Mouse (Mus musculus) erythroid progenitor cell, adult 5-6 weeks (primary cell): ENCODE results near the gene Thap8. TPM values are rescaled to one million over a fixed set of nuclear protein-coding genes. Genes with fewer than 3 reads are reported as not detected.

Source experiments
- ATAC-seq: replicated peaks from 2 replicates; pipeline ENCODE4 v1.8.0; 2016; ENCODE audit warnings: moderate number of reproducible peaks, mild to moderate bottlenecking, moderate TSS enrichment, inconsistent platforms; ENCODE audit not compliant: poor library complexity, low FRiP score, severe bottlenecking
- total RNA-seq, 2 experiments: library from RNA; stranded (forward) in 1 of 2; stranded (reverse) in 1 of 2; fragments of 150-400 nt in 1 of 2; fragments of 186-747, 209-891 nt in 1 of 2; gene quantifications; 2 replicates each; pipeline versions ENCODE4 v1.2.3 to v1.2.4; 2015 to 2017; ENCODE audit warnings: low replicate concordance in 2 of 2

The Thap8 gene
- total RNA-seq, 2 experiments from 2014 or later: not detected

DNA sequence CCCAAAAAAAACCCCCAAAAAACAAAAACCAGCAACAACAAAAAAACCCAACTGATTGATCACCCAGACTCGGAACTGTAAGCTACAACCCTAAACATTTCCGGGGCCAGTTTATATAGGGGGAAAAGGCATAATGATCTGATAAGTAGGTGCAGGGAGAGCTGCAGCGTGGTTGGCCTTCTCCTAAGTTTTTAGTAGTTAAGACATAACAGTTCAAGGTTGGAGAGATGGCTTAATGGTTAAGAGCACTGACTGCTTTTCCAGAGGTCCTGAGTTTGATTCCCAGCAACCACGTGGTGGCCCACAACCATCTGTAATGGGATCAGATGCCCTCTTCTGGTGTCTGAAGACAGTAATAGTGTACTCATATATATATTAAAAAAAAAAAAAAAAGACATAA, 1.6 kb downstream of the Thap8 start:
- no peak for ATAC-seq

DNA sequence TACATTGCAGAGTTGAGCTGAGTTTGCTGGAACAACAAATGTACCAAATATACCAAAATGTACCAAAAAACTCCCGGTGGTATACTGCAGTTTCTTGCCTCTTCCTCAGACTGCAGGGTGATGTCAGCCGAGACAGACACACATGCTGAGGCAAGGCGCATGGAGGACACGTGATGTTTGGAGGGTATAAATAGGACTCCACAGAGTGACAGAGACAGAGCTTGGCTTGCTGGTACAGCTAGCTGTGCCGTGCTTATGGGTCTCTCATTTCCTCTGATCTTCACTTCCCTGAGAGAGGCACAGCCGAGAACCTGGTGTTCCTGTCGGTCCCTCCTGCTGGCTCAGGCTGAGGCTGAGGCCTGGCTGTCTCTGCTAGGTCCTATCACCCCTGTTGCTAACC, 2.8 kb downstream of the Thap8 start:
- ATAC-seq: no peak

DNA sequence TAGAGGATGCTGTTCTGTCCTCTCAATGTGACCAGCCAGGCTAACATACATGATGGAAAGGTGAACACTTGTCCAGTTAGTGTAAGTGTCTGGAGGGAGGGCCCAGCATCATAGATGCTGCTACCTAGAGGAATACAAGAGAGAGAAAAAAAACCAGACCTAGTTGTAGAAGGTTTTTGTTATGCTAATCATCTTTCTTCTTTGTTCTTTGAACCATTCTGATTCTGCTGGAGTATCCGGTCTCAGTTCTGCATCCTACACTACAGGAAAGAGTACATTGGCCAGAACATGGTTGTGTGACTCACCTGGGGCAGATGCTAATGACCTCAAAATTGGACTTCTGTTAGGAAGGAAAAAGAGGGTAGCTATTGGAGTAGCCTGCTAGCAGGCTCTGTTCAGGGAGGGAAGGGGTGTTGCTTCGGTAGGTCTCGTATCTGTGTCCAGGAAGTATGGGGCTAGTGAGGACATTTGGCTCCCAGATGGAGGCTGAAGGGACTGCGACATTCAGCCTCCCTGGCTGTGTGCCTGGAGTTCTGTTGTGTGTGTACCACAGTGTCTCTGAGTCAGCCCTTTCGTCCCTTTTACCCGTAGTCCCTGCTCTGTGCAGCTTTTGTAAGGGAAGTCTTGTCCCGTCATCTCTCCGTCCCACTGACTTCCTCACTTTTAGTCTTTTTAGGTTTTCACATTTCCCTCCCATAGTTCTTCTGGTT, 7.0 kb downstream of the Thap8 start:
- ATAC-seq: no peak

DNA sequence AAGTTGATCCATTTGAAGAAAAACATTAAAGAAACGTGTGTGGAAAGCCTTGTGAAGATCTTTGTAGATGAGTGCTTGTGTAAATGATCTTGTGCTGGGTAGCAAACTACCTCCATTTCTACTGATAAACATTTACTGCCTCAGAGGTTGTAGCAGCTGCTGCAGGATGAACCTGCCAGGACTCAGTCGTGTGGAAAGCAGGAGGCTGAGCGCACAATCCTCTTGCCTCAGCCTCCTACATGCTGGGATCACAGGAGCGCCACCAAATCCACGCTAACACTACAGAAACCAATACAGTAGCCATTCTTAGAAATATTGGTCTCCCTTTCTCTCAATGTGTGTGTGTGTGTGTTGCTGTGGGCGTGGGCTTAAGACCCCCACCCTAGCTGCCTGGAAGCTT, 8.2 kb downstream of the Thap8 start:
- no peak for ATAC-seq

DNA sequence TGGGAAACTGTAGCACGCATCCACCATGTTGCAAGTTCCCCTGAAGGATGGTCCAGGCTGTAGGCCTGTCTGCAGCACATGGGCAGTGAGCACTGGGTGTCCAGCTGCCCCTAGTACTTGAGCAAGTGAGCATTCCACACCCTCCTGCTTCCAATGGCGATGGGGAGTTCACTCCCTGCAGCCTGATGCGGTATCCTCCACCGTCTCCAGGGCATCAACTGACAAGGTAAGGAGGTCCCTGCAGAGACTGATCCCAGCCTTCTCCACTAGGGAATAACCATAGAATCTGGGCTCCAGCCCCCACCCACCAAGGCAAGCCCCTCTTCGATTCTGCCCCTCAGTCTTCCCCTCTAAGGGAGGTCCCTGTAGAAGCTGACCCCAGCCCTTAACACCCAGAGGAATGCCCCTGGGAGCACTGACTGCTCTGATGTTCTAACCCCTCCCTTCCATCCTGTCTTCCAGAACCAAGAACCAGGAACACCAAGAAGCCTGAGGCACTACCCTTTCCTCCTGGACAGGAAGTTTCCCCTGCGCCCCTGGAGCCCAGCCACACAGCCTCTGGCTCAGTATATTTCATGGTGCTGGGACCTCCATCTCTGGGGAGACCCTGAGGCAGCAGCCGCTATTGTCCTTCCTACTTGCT, 9.3 kb downstream of the Thap8 start:
- ATAC-seq: no peak

DNA sequence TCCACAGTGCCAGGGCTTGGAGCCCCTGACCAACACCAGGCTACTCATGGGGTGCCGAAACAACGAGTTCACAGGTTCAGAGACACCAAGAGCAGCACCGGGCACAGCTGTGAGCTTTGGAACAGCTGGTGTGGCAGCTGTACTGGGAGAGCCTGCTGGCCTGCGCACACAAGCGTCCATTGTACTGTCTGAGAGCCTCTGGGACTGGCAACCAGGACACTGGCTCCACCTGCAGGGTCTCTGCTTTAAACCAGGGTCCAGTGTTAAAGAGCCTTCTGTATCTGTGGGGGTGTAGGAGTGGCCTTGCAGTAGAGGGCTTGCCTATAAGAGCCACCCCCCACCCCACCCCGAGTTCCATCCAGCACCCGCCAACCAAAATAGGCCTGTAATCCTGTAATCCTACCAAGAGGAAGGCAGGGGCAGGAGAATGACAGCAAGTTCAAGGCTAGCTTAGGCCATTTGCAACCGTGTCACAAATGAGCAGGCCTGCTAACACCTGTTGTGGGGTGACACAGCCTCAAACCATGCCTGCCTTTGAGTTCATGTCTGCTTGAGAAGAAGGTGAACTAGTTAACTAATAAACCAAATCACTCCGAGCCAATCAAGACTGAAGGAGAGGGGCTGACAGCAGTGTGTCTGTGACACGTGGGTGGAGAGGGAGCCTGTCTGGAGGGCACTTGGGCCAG, 10.0 kb downstream of the Thap8 start:
- no peak for ATAC-seq

DNA sequence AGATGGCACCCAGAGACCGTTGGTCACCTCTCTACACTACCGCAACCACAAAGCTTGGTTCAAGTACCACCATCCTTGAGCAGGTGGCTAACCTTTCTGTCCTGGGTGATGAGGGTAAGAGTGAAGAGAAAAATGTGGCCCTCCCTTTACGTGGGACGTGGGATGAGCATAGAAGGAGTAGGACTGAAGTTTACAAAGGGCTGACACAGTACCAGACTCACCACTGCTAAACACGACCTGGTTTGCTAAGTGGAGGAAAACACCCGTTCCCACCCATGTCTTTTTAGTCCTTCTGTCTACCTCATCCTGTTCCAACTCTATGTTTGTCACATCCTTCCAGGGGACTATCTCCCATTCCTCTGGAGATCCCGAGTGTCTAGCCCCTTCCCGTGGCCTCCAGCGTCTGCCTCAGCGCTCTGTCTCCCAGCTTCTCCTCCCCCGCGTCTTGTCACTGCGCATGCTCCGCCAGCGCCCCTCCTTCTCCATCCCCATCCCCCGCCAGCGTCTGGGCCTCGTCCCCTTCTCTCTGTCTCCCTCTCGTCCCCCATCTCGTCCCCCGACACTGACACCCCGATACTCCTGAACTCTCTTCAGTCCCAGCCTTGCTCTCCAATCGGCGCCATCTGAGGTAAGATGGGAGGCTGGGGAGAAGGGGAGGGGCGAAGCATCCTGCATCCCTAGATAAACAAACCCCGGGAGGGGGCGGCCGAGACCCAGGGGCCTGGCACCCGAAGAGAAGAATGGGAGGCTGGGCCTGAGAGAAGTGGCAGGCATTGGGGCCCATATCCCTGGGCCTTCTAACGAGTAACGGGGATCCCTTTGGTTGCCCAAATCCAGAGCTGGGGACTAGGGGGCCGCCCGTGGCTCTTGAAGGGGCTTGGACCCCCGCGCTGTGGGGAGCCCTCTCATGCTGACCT, 11.6 kb downstream of the Thap8 start, which contains the start of gene Clip3:
Gene Clip3, plus strand, starts transcription at position 514 of the 917 bp plus-strand sequence.
- no peak for ATAC-seq

DNA sequence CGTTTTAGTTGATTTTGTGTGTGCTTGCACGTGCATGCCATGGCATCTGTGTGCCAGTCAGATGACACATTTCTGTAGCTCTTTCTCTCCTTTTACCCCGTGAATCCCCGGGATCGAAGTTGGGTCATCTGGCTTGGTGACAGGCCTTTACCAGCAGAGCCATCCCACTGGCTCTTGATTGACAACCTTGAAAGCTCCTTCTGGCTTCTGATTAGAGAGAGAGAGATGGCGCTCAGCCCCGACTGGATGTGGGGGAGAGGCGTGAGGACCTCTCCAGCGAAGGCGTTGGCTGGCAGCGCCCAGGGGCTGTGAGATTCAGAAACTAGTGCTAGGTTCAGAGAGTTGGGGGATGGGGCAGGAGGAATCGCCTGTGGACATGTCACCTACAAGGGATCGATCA, 13.9 kb downstream of the Thap8 start:
- ATAC-seq: no peak

DNA sequence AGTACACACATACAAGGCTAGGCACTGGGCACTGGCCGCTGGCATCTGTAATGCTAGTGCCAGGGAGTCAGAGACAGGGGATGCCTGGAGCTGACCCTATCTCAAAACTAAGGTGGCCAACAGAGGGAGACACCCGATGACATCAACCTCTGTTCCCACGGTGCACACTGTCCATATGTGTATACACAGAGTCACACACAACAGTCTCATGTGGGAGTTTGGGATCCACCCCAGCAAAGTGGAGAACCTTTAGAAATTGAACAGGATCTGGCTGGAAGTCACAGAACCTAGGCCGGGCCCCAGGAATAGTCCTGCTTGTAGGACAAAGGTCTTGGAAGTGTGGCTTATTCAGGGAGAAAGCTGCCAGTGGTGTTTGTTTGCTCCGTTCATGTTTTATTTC, 14.4 kb downstream of the Thap8 start:
- no peak for ATAC-seq

DNA sequence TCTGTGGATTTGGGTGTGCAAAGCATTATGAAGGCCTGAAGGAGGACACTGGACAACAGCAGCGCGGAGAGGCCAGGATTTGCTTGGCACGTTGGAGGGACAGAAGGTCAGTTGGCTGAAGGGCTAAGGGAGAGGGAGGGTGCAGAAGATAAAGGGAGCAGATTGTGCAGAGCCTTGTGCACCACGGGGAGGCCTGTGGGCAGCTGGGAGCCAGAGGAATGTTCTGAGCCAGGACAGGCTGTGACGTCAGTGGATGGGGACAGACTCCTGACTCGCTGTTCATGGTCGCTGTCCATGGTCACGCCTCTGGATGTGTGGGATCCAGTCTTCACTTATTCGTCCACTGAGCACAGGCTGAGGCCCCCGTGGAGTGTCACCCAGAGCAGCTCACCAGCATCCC, 15.2 kb downstream of the Thap8 start:
- no peak for ATAC-seq

DNA sequence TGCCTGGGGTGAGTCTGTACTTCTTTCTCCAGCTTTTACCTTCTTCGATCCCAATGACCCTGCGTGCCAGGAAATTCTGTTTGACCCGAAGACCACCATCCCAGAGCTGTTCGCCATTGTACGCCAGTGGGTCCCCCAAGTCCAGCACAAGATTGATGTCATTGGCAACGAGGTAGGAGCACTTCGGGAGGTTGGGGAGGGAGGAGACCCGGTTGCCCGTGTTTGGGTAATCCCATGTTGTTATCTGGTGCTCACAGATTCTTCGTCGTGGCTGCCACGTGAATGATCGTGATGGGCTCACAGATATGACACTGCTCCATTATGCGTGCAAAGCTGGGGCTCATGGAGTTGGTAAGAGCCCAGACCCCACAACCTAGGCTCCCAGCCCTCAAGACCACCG, 16.9 kb downstream of the Thap8 start:
- ATAC-seq: no peak

DNA sequence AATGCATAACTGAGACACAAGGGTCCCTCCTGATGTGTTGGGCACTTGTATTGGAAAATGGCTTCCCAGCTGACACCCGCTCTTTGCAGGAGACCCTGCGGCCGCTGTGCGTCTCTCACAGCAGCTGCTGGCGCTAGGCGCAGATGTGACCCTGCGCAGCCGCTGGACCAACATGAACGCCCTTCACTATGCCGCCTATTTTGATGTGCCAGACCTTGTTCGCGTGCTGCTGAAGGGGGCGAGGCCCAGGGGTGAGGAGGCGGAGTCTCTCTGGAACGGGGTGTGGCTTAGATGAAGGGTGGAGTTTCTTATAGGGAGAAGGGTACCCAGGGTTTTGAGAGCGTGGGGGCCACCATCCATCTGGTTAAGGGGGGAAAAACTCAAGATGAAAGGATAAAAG, 17.4 kb downstream of the Thap8 start:
- no peak for ATAC-seq

DNA sequence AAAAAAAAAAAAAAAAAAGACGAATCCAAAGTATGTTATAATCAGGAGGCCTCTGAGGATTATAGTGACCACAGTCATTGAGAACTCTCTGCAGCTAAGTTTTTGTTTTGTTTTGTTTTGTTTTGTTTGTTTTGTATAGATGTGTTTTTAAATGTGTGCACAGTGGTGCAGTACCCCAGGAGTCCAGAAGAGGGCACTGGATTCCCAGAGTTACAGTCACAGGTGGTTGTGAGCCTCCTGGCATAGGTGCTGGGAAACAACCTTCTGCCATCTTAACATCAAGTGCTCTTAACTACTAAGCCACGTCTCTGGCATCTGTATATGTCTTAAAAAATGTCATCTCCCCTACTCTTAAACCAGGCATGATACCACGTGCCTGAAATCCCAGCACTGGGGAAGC, 21.0 kb downstream of the Thap8 start:
- peak; percentile 69 for ATAC-seq

DNA sequence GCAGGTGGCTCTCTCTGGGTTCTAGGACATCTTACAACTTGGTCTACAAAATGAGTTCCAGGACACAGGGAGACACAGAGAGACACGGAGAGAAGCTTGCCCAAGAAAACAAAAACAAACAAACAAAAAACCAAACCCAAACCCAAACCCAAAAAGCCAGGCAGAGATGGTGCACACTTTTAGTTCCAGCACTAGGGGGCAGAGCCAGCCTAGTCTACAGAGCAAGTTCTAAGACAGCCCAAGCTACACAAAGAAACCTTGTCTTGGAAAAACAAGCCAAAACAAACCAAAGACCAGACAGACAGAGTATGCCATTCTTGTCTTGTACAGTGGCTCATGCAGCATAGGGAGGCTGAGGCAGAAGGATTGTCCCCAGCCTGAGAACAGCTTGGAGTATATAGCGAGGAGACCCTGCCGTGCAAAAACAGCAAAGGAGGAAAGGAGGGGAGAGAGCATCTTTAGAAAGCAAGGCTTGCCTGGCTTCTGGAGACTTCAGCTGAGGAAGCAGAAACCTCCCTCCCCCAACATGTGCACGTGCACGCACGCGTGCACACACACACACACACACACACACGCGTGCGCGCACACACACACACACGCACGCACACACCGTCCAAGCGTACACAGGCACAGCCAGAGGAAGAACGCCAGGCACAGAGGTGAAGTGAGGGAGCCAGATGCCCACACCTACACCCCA, 26.3 kb downstream of the Thap8 start:
- no peak for ATAC-seq

DNA sequence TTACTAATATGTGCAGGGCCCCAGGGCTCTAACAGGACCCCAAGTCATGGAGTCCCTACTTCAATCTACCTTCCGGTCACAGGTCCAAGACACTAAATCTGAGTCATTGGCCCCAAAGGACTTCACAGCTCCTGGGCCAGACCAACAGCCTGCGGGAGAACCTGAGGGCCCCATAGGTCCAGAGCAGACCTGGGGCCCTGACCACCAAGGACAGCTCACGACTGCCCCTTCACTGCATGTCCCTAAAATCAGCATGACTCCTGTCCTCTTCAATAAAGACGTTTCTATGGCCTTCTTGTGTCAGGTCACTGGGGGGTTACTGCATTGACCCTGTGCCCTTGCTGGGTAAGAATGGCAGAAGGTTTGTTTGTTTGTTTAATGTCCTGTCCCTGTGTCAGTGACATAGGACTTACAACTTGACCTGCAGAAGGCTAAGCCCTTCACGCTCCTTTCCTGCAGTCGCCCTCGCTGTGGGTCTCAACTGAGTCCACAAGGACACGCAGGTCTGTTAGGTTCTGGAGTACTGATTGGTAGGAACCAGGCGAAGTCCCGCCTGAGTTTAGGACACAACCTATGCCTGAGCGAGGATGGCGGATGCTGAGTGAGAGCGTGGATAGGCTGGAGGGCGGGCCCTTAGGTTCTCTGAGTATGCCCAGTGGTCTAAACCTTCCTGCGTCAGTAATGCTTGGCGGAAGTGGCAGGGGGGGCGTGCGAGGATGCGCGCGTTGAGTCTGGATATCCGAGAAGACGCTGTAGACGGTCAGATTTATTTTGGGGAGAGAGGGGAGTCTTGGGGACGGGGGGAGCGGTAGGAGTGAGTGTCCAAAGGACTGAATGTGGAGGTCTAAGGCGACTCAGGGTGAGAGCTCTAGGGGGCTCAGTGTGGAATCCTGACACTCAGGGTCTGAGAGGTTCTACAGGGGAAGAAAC, 28.4 kb downstream of the Thap8 start, which contains the start of gene Alkbh6:
Gene Alkbh6, plus strand, starts transcription at position 642 of the 930 bp plus-strand sequence.
- ATAC-seq: peak; percentile 90

DNA sequence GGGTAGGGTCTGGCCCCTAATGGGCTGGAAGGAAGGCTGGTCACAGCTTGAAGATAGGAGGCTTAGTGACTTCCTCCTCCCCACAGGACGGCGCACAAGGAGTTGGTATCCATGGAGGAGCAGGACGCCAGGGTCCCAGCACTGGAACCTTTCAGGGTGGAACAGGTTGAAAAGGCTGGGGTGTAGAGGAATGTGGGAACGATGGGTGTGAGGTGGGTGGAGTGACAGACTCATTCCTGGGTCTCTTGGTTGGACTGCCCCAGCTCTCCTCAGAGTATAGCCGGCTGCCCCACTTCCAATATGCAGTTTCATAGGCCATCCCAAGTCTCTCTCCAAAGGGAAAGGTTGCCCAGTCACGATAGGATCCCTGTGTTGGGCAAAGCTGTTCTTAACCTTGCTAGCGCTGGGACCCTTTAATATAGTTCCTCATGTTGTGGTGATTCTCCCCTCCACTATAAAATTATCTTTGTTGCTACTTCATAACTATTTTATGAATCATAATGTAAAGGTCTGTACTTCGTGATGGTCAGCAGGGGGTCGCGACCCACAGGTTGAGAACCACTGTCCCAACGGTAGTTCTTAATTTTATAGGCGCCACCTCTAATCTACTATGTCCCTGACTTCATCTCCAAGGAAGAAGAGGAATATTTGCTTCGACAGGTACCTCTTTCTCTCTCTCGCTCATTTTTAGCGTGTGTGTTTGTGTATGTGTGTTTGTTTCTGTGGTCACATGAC, 29.7 kb downstream of the Thap8 start:
- ATAC-seq: no peak

DNA sequence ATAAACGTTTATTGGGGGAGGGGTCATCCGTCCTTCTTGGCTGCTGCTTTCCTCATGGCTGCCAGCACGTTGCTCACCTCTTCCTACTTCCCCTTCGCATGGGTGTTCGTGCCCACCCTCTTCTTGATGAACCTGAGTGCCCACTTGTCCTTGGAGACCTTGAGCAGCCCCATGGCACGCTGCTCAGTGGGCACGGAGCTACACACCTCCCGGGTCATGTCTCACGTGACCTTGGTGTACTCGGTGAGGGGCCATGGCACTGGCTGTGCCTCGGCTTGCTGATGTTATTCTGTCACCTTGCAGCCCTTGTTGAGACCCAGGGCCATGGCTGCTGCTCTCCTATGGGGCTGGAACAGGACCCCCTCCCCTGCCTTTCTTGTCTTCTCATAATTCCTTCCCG, 30.2 kb downstream of the Thap8 start:
- no peak for ATAC-seq
